Mouse (Mus musculus) cerebellum, adult 8-10 months (tissue): ENCODE data around the gene Alms1.
"Not testable (repeated sequence)": the region's sequence is repeated elsewhere in the genome, so short reads cannot be mapped to it uniquely, and the experiment has no call there.

ENCODE experiments used
- DNase-seq: peaks from one replicate; pipeline ENCODE4 v3.0.0; 2022

The Alms1 gene

GRCm38 (mm10) chr6:85587396-85588143, at the start of gene Alms1:
Alms1 (plus strand) TSS chr6:85587531.
- peak; percentile 94 for DNase-seq

- DNase-seq = peak; percentile 55
Measured at GRCm38 (mm10) chr6:85543351-85544175, 43.8 kb upstream of the Alms1 start.

GRCm38 (mm10) chr6:85544251-85544881, 43.0 kb upstream of the Alms1 start:
- peak; percentile 89 for DNase-seq

DNA sequence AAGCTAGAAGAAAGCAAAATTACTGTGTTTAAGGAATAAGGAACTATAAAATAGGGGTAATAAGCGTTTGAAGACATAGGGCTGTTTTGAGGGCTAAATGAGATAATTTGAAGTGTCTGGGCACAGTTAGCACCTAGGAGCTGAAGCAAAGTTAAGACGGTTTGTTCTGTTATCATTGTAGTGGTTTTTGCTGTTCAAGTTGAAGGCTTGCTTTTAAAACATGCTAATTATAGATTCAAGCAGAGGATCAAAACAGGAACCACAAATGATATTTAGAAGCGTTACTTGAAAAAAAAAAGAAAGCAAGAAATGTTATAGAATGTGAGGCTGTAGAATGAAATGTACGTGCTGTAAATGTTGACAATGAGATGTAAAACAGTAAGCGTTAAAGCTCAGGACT, 39.7 kb upstream of the Alms1 start:
- no peak for DNase-seq

GRCm38 (mm10) chr6:85562374-85562773, 25.0 kb upstream of the Alms1 start:
- DNase-seq = no peak

- DNase-seq = no peak
Measured at GRCm38 (mm10) chr6:85572816-85573215, 14.5 kb upstream of the Alms1 start.

DNA sequence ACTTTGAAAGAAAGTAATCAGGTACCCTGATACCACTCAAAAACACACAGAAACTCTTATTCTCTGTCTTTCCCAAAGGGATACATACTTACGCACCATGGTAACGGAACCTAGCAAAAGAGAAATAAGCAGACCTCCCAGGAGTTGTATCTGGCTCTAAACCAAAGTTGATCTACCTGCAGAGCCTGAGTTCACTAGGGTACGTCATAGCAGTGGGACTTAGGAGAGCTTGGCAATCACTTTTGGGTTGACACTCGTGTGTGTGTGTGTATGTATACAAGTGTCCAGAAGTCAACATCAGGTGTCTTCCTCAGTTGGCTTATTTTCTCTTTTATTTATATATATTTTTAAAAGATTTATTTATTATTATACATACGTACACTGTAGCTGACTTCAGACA, 5.6 kb upstream of the Alms1 start:
- DNase-seq = no peak

GRCm38 (mm10) chr6:85584612-85585011, 2.7 kb upstream of the Alms1 start:
- no peak for DNase-seq

GRCm38 (mm10) chr6:85586805-85587367, 445 bp upstream of the Alms1 start:
- peak; percentile 34 for DNase-seq

DNA sequence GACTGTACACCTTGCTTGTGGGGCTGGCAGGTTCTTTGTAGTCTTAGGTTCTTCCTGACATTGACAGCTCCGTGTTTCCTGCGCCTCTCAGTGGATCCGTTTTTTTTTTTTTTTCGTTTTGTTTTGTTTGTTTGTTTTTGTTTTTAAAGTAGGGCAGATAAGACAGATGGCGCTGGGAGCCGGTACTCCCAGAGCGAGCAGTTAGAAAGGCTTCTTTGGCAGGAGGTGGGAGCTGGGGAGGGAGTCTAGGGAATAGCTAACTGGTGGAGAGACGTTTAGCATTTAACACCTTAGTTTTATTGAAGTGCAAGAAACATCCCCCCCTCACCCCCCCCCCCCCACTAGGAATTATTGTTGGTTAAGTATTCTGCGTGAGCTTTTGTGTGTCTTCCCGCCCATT, 833 bp downstream of the Alms1 start:
- no peak for DNase-seq

- peak; percentile 13 for DNase-seq
Measured at GRCm38 (mm10) chr6:85588568-85588967, 1.2 kb downstream of the Alms1 start.

GRCm38 (mm10) chr6:85590116-85590515, 2.8 kb downstream of the Alms1 start:
- DNase-seq = no peak

DNA sequence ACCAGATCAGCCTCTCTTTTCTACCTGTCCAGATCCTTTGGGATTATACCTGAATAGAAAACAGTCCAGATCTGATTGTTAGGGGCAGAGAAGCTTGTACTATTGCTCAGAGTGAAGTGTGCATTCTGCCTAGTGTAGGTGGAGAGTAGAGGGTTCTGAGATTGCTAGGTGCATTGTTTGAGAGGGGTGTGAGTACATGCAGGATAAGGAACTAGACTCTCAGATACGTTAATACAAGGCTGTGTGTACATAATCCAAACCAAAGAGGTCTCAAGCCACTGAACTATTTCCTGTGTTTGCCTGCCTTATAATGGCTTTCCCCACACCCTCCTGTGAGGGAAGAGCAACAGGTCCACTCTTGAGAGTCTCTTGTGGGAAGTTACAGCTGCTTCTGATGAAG, 12.0 kb downstream of the Alms1 start:
- no peak for DNase-seq

GRCm38 (mm10) chr6:85610511-85610910, 23.2 kb downstream of the Alms1 start:
- no peak for DNase-seq

- DNase-seq = peak; percentile 43
Measured at GRCm38 (mm10) chr6:85620826-85621225, 33.5 kb downstream of the Alms1 start.

- DNase-seq = no peak
Measured at GRCm38 (mm10) chr6:85621600-85621999, 34.3 kb downstream of the Alms1 start.

GRCm38 (mm10) chr6:85624511-85624910, 37.2 kb downstream of the Alms1 start:
- no peak for DNase-seq

DNA sequence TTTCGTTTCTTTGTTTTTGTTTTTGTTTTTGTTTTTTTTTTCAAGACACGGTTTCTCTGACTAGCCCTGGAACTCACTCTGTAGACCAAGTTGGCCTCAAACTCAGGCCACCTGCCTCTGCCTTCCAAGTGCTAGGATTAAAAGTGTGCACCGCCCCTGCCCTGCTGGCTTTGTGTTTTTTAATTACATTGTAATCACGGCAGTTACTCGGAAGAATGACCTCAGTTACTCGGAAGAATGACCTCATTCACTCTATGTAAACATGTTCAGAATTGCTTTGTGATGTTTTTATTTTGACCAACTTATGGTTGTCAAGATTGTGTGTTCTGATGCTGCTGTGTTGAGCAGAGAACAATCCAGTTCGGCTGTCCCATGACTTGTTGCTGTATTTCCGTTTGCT, 45.8 kb downstream of the Alms1 start:
- DNase-seq = no peak

- no peak for DNase-seq
Measured at GRCm38 (mm10) chr6:85653244-85653643, 65.9 kb downstream of the Alms1 start.

DNA sequence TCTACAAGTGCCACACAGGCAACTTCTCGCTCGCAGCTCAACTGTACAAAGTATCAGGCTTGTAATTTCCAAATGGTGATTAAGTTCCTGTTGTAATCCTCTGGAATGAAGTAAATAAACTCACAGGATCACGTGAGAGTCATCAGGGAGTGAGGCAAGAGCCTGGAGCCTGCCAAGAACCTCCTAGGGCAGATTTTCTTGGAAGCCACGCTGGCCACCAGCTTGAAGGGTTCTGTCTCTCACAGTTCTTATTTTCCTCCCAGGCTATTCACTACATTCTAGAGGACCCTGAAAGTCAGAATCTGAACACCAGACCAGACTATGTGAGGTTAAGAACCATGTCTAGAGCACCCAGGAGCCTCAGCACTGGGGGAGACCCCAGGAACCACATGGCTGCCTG, 114.6 kb downstream of the Alms1 start:
- DNase-seq = not testable (repeated sequence)

DNA sequence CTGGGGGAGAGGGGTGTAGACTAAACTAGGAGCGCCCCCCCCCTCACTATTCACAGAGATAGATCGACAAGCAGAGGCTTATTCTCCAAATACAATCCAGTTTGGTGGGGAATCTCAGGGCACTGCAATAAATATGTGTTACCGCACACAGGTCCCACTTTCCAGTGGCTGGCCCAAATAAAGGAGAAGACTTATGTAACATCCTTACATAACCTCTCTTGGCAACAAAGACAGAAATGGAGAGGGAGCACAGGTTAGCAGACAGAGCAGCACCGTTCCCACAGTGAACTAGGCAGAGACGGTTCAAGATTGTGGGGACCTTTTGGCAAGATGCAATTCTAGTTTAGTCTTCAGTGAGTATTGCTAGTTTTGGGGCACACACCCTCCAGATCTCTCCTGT, 121.9 kb downstream of the Alms1 start:
- peak; percentile 16 for DNase-seq

GRCm38 (mm10) chr6:85709607-85710006, 122.3 kb downstream of the Alms1 start:
- DNase-seq = not testable (repeated sequence)

DNA sequence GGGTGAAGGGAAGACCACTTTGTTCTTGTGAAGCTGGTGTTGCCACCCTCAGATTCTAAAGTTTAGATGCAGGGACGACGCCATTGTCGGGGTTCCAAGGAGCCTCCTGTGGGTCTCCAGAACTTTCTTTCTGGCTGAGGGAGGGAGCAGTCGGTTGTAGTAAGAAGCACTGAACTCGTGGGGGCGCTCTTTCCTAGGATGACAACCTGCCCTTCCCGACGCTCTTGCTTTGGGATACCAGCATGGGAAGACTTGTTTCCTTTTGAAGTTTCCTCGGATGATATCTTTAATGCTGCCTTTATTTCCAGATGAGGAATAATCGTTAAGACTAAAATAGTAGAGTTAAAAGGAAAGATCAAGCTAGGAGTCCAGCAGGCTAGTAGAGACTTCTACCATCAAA, 125.8 kb downstream of the Alms1 start, which contains the start of gene Nat8f7:
Nat8f7 (minus strand) TSS at position 101 of the 400 bp plus-strand sequence.
- not testable (repeated sequence) for DNase-seq
